Mouse (Mus musculus) midbrain, postnatal 0 days (tissue): Measurements from ENCODE around the gene Ntrk3. TPM values are rescaled to one million over a fixed set of nuclear protein-coding genes. Genes with fewer than 3 reads are reported as not detected.

Experiments used
- ATAC-seq: fragments of 200-750 bp; cut with Nextera tagmentation; 2 replicates; pipeline ENCODE4 v1.8.0; 2017; ENCODE audit warnings: moderate number of reproducible peaks, mild to moderate bottlenecking, moderate TSS enrichment, moderate library complexity; ENCODE audit not compliant: low FRiP score
- DNase-seq: peaks from one replicate; pipeline ENCODE4 v3.0.0-alpha.2; 2015; ENCODE audit warnings: low spot score
- H3K27ac ChIP-seq: fragments of 300-500 bp; sonication (generic); 2 replicates; pipeline ENCODE4 v1.5.1; 2014; ENCODE audit warnings: low read depth, mild to moderate bottlenecking, low read length, mixed read lengths
- H3K27me3 ChIP-seq: fragments of 300-500 bp; sonication (generic); 2 replicates; pipeline ENCODE4 v1.6.1; 2014; ENCODE audit warnings: low read length, control low read depth, mixed read lengths; ENCODE audit not compliant: insufficient read depth
- H3K36me3 ChIP-seq: fragments of 300-500 bp; sonication (generic); 2 replicates; pipeline ENCODE4 v1.6.1; 2014; ENCODE audit warnings: low read length, control low read depth, mixed read lengths; ENCODE audit not compliant: insufficient read depth
- H3K4me1 ChIP-seq: fragments of 300-500 bp; sonication (generic); 2 replicates; pipeline ENCODE4 v1.6.1; 2014; ENCODE audit warnings: mild to moderate bottlenecking, control low read depth, antibody characterized with exemption, low read length, mixed read lengths; ENCODE audit not compliant: insufficient read depth
- H3K4me2 ChIP-seq: fragments of 300-500 bp; sonication (generic); 2 replicates; pipeline ENCODE4 v1.6.1; 2014; ENCODE audit warnings: low read depth, mild to moderate bottlenecking, low read length, mixed read lengths; ENCODE audit not compliant: poor library complexity, severe bottlenecking
- H3K4me3 ChIP-seq: fragments of 300-500 bp; sonication (generic); 2 replicates; pipeline ENCODE4 v1.5.1; 2014; ENCODE audit warnings: low read depth, mild to moderate bottlenecking, low read length, moderate library complexity
- H3K9ac ChIP-seq: fragments of 300-500 bp; sonication (generic); replicated peaks from 2 replicates; pipeline ENCODE4 v1.6.1; 2014; ENCODE audit warnings: mild to moderate bottlenecking, low read length, moderate library complexity, mixed read lengths; ENCODE audit not compliant: poor library complexity, severe bottlenecking
- H3K9me3 ChIP-seq: fragments of 300-500 bp; sonication (generic); 2 replicates; pipeline ENCODE4 v1.6.1; 2016; ENCODE audit warnings: low read length, control low read depth
- CTCF ChIP-seq: IDR thresholded peaks from 2 replicates; pipeline ENCODE4 v1.5.1; 2016; ENCODE audit warnings: antibody characterized with exemption, mild to moderate bottlenecking
- WGBS: fragments of 180-500 bp; shearing (Covaris S2); extraction: QIAGEN DNeasy Blood & Tissue Kit; methylation state at CpG from one replicate; pipeline ENCODE4 v1.1.7; 2014; 5-methylcytosine and 5-hydroxymethylcytosine counted together
- polyA plus RNA-seq: library from polyadenylated mRNA; unstranded; fragments of >200 nt; fragmentation: Nextera tagmentation; extraction: Ambion mirVana; gene quantifications from 2 replicates; pipeline ENCODE4 v1.2.1, GENCODE M21; 2015
- total RNA-seq: library from RNA; depleted of rRNA; stranded (reverse); fragments of >200 nt; gene quantifications from 2 replicates; pipeline ENCODE4 v1.2.3, GENCODE M21; 2014

Ntrk3 gene
- total and polyA plus RNA-seq, 2 experiments from 2014 or later, result 26.0 to 101 TPM

DNA sequence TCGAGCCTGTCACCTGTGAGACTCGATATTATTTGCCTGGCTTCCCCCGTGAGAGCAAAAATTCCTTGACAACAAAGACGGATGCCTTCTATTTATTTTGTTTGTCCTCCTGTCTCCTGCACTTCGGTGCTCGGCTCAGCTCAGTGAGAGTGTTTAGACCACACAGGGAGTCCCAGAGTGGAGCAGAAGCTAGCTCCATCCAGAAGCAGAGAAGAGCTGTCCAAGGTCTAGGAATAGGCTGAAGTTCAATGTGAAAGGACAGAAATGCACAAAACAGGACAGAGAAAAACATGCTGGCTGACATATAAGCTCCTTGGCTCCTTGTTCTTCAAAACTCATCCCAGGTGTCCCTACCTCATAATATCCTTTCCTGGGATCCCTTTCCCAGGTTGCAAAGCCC is 207.5 kb downstream of the Ntrk3 start:
- Histone ChIP-seq H3K4me2 (no peak overlapping the region), H3K9ac (no peak overlapping the region)
- WGBS, result 34% methylated on average over 6 of the region's 6 CpGs

GRCm38 (mm10) chr7:78528008-78528407 is 209.8 kb downstream of the Ntrk3 start:
- Histone ChIP-seq H3K27ac (no peak overlapping the region), H3K4me3 (no peak overlapping the region), H3K4me2 (no peak overlapping the region), H3K27me3 (no peaks in the 10 kb centered on the region), H3K36me3 (no peaks in the 10 kb centered on the region), H3K9ac (no peak overlapping the region), H3K9me3 (no peaks in the 10 kb centered on the region), H3K4me1 (peaks cover 6% of the 10 kb centered on the region; the same call in 1 of the 2 replicates)
- TF ChIP-seq CTCF, result no peak
- DNase-seq (no peak), ATAC-seq (no peak)
- 37% methylated on average over 3 of the region's 3 CpGs for WGBS

More for the DNA sequence above, 207.5 kb downstream of the Ntrk3 start:
- DNase-seq (no peak), ATAC-seq (no peak)
- Histone ChIP-seq H3K36me3 (no peaks in the 10 kb centered on the region), H3K27ac (no peak overlapping the region), H3K27me3 (no peaks in the 10 kb centered on the region), H3K4me3 (no peak overlapping the region), H3K4me1 (no peaks in the 10 kb centered on the region), H3K9me3 (no peaks in the 10 kb centered on the region)
- TF ChIP-seq CTCF, result no peak

GRCm38 (mm10) chr7:78527564-78527963 is 210.2 kb downstream of the Ntrk3 start:
- Histone ChIP-seq H3K4me1 (peaks cover 6% of the 10 kb centered on the region; the same call in 1 of the 2 replicates), H3K27me3 (no peaks in the 10 kb centered on the region), H3K4me3 (no peak overlapping the region), H3K9me3 (no peaks in the 10 kb centered on the region), H3K4me2 (no peak overlapping the region), H3K9ac (no peak overlapping the region), H3K36me3 (no peaks in the 10 kb centered on the region), H3K27ac (no peak overlapping the region)
- WGBS, result 28% methylated on average over 4 of the region's 4 CpGs
- ATAC-seq, result no peak
- DNase-seq, result no peak
- TF ChIP-seq CTCF, result no peak

DNA sequence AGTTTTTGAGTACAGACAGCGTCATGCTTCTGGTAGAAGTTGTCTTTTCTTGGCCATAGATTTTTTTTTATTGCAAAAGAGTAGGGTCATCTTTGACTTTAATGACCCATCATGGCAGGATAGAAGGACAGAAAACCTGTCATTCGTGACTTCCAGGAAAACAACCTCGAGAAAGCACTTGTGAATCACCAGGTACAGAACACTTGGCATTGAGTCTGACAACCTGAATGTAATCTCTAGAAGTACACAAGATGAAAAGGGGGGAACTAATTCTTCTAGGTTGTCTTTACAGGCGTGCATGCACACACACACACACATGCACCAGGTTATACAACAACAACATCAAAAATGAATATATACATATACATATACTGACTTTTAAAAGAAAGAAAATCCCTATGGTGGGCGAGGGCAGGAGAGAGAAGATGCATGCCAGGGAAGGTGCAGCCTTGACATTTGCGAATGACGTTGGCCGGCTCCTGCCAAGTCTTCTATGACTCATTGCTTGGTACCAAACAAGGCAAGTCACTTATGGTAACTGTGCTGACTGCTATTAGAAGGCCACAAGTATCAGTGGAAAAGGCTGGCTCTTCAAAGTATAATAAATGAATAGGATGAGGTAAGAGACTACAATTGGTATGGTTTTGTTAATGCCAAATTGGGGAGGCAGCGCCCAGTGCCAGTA is 217.4 kb downstream of the Ntrk3 start:
- Histone ChIP-seq H3K9me3 (no peaks in the 10 kb centered on the region), H3K4me1 (peaks cover 6% of the 10 kb centered on the region; the same call in 1 of the 2 replicates), H3K36me3 (peaks cover 18% of the 10 kb centered on the region; the same call in 1 of the 2 replicates), H3K4me2 (no peak overlapping the region), H3K27ac (no peak overlapping the region), H3K9ac (no peak overlapping the region), H3K4me3 (no peak overlapping the region), H3K27me3 (no peaks in the 10 kb centered on the region)
- no peak for TF ChIP-seq CTCF
- DNase-seq (no peak), ATAC-seq (no peak)
- WGBS, result 94% methylated on average over 9 of the region's 9 CpGs

- peaks cover 22% of the 10 kb centered on the region; the same call in 1 of the 2 replicates for H3K36me3 ChIP-seq
- ATAC-seq (no peak), DNase-seq (no peak)
- no peak overlapping the region for H3K27ac ChIP-seq
- no peaks in the 10 kb centered on the region for H3K9me3 ChIP-seq
- TF ChIP-seq CTCF, result no peak
- H3K4me1 ChIP-seq, result peaks cover under 1% of the 10 kb centered on the region; the same call in 1 of the 2 replicates
- 90% methylated on average over 3 of the region's 3 CpGs for WGBS
- H3K4me2 ChIP-seq, result no peak overlapping the region
- no peak overlapping the region for H3K4me3 ChIP-seq
- no peak overlapping the region for H3K9ac ChIP-seq
- no peaks in the 10 kb centered on the region for H3K27me3 ChIP-seq
These were observed 218.1 kb downstream of the Ntrk3 start for GRCm38 (mm10) chr7:78519689-78520088.

DNA sequence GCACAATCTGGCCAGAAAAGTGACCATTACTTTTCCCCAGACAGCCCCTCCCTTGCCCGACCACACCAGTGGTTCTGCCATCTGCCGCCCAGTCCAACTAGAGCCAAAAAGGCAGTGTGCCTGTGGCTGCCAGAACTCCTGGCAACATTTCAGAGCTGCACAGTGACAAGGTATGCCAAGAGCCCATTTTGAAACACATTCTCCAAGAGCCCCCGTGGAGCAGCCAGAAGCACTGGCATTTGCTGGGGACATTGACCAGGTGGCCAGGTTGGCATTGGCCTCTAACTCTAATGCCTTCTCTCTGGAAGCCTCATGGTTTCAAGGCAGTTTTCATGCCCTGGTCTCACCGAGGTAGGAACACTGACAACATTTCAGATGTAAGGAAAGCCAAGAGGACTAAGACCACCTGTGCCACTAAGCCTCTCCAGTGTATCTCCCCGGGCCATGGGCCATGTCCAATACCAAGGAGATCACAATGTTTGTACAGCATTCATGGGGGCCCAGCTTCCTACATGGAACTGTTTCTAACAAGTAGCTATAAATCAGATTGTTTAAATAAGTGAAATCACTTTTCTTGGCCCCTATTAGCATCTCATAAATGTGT is 218.9 kb downstream of the Ntrk3 start:
- Histone ChIP-seq H3K4me3 (no peak overlapping the region), H3K4me1 (no peaks in the 10 kb centered on the region), H3K9me3 (no peaks in the 10 kb centered on the region), H3K27ac (no peak overlapping the region), H3K36me3 (peaks cover 22% of the 10 kb centered on the region; the same call in 1 of the 2 replicates), H3K9ac (no peak overlapping the region), H3K4me2 (no peak overlapping the region), H3K27me3 (no peaks in the 10 kb centered on the region)
- ATAC-seq (peak; percentile 31; the same call in 1 of the 2 replicates), DNase-seq (peak; percentile 85)
- WGBS, result 84% methylated on average over 5 of the region's 5 CpGs
- no peak for TF ChIP-seq CTCF
